Mouse (Mus musculus): Measurements from ENCODE around the gene Tgtp2.
A peak's percentile ranks its signal among the peaks of the same experiment; 100 is the strongest.
"Not testable (repeated sequence)": the region's sequence is repeated elsewhere in the genome, so short reads cannot be mapped to it uniquely, and the experiment has no call there.

Gene Tgtp2

DNA sequence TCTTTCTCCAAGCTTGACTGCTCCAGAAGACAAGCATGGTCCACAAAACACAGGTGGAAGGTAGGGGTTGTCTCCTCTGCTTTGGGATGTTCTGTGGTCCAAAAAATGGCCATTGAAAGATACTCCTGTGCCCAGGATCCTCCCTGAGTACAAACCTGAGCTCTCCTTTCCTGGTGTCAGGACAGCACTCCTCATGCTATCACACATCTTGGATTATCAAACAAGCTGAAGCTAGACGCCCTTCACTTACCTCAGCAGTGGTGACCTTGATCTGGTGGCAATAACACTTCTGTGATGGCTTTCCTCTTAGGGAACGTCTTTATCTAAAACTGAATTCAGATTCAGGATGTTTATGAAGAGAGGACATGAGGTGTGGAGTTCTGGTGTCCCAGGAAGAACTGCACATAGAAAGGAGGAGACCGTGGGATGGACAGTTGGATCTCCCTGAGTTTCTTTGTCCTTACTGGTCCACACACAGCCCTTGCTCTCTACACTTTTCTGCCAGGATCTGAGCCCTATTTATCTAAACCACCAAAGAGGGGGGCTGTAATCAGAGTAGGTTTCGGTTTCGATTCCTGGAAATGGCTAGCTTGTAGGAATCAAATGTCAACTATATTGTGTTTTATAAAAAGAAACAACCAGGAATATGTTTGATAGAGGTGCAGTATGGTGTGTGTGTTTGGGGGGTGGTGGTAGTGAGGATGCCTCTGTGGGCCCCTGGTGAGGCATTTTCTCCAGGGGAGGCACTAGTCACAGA, at the start of gene Tgtp2:
Gene Tgtp2, minus strand, starts transcription at position 494 of the 757 bp plus-strand sequence.
- DNase-seq: not testable (repeated sequence)

GRCm38 (mm10) chr11:49112624-49113219, 48.7 kb upstream of the Tgtp2 start:
- DNase-seq: no peak

GRCm38 (mm10) chr11:49111000-49111399, 47.0 kb upstream of the Tgtp2 start:
- DNase-seq: no peak

GRCm38 (mm10) chr11:49108833-49109232, 44.8 kb upstream of the Tgtp2 start:
- DNase-seq: peak; percentile 76

- DNase-seq: no peak
These were observed 43.9 kb upstream of the Tgtp2 start for GRCm38 (mm10) chr11:49107650-49108537.

DNA sequence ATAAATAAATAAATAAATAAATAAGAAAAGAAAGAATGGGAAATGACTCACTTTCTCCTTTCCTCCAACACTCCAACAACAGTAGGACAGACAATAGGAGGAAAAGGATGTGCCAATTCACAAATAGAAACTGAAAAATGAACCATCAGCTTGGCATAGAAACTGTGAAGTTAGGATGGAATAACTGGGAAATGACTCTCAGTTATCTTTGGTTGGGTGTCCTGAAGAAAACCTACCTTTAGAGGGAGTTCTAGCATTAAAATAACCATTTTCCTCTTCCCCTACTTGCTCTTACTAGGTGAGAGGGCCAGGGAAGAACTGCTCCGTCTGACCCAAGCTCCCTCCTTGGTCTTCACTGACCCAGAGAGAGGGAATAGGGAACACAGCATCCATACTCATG, 41.7 kb upstream of the Tgtp2 start:
- DNase-seq: no peak

DNA sequence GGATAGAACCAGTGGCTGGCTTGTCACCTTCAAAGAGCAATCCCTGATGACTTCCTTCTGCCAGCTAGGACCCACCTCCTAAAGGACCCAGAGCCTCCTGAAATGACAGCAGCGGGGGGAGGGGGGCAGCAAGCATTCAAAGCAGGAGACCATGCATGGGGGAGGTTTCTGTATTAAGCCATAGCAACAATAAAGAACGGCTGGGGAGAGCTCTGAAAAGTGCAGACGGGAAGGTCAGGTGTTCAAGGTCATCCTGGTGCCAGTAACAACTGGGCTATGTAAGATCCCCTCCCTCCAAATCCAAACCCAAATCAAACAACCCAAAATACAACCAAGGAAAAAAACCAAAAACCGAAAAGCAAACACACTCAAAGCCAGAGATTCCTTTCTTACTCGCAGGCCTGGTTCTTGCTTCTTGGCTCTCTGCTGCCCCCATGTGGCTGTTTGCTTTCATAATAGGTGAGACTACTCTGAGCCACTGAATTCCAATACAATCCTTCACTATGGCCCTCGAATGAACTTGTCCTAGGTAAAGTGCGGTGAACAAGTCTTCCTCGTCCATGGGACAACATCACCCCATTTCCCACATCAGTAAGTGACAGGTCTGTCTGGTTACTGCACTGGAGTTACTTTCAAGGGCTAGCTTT, 39.2 kb upstream of the Tgtp2 start:
- peak; percentile 98 for DNase-seq

DNA sequence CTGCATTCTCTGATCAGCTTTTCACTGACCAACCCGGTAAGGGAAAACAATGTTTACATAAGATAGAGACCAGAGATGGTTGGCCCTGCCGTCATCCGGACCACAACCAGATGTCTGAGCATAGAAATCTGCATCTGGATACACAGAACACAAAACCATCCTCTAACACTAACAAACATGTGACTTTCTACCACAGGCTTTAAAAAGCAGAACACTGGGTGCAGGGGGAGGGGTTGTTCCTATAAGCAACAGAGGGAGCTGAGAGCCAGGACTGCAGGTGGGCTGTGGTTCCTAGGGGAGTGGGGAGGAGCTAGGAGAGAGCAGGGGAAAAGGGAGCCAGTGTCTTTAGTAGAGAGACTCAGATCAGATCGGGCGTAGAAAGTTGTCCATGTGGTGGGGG, 37.5 kb upstream of the Tgtp2 start:
- peak; percentile 64 for DNase-seq

- no peak for DNase-seq
These were observed 36.4 kb upstream of the Tgtp2 start for GRCm38 (mm10) chr11:49100409-49100808.

- no peak for DNase-seq
These were observed 31.4 kb upstream of the Tgtp2 start for GRCm38 (mm10) chr11:49095367-49095766.

GRCm38 (mm10) chr11:49093861-49094660, 30.1 kb upstream of the Tgtp2 start:
- peak; percentile 63 for DNase-seq

DNA sequence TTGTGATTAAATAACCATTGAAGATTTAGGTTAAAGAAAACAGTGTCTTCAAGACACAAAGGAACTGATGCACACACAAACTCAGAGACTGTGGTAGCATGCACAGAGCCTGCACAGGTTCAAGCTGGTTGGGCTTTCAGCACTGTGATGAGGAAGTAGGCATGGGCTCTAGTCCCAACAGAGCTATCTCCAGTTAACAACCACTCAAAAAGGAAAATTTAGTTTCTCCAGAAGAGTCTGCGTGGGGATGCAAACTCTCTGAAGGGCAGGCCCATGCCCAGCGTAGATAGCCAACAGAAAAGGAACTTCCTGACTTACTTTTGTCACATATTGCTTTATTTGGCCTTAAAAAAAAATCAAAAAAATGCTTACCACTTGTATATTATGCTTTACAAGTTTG, 28.8 kb upstream of the Tgtp2 start:
- peak; percentile 38 for DNase-seq

DNA sequence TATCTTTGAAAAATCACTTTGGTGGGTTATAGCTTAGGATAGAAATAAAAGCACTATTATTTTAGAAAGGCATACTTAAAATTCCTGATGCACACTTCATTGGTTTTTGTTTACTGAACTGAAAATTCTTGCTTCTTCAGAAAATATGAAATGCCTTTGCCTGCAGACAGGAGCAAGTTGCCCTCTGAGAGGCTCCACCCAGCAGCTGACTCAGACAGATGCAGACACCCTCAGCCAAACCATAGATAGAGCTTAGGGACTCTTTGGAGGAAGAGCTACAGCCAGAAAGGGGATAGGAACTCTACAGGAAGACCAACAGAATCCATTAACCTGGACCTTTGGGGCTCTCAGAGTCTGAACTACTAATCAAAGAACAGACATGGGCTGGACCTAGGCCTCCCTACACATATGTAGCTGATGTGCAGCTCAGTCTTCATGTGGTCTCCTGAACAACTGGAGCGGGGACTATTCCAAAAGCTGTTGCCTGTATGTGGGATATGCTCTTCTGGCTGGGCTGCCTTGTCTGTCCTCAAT, 28.1 kb upstream of the Tgtp2 start:
- DNase-seq: no peak

DNA sequence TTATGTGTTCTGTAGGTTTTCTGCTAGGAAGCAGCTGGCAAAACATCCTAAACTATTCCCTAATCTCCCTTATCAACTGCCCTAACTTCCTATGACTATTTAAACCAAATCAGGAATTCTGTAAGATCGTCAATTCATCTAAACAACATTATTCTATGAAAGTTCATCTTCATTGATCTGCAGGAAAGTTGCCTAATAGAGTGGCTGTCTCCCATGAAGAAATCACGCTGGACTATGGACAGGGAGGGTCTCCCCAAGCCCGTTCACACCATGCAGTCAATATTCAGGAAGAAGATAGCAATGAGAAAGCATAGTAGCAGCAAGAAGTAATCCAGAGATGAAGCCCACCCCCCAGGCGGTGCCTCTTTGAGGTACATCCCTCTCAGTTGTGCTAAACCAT, 27.2 kb upstream of the Tgtp2 start:
- DNase-seq: no peak

DNA sequence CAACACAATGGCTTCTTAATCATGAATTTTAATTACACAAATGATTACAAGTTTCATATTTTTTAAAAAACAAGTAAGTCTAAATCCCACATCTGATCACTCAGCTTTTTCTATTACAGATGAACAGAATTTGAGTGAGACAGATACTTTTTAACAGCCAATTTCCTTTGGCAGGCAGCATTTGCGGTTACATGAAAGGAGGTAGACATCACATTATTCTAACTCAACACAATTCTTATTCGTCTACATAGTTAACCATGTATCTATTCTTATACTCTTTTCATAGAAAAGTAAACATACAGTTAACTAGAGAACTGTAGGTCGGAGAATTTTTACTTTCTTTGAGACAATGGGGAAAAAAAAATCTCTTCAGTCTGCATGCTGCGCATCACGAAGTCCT, 26.5 kb upstream of the Tgtp2 start:
- DNase-seq: no peak

GRCm38 (mm10) chr11:49089735-49090507, 25.9 kb upstream of the Tgtp2 start:
- DNase-seq: no peak

DNA sequence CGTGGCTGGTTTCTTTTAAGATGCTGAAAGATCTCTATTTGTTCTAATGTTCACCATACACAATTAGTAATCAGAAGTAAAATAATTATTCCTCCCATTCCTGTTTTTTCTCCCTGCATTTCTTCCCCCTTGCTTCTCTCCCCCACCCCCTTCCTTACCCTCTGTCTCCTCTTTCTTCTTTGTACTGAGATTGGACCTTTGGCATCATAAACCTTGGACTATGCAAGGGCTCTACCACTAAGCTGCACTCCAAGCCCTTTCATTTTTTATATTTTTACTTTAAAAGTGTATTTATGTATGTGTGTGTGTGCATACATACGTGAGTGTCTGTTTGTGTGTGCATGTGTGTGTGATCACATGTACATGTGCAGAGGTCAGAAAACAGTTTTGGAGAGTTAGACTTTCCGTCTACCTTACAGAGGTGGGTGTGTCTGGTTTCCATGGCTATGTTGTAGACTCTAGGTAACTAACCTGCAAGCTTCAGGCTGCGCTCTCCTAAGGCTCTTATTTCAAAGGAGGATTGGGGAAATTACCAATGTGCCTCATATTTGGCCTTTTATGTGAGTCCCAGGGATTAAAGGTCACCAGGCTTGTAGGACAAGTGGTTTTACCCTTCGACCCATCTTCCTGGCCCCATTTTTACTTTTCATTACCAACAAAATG, 25.1 kb upstream of the Tgtp2 start:
- no peak for DNase-seq

GRCm38 (mm10) chr11:49087830-49088616, 24.0 kb upstream of the Tgtp2 start:
- peak; percentile 80 for DNase-seq

DNA sequence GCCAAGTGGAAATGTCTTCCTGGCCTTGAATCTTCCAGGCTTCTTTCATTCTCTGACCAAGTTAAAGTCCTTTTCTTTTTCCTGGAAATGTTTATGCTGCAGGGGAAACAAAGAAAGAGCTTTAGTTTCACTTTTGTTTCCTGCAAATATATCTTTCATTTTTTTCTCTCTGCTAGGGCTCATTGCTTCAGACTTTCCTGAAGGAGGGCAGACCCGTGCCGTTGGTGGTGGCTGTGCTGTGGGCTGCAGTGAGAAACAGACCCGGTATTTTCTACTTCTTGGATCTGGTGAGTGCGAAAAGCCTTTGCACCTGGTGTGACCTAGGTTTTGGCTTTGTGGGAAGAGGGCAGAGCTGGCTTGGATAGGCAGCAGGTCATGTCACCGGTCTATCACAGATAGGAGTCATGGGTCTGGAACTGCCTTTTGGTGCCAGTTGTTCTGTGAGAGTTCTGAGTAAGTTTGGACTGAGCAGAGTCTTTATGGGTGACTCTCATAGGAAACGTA, 22.9 kb upstream of the Tgtp2 start:
- peak; percentile 63 for DNase-seq
